Mouse (Mus musculus): ENCODE measurements around the gene Rtbdn.

DNA sequence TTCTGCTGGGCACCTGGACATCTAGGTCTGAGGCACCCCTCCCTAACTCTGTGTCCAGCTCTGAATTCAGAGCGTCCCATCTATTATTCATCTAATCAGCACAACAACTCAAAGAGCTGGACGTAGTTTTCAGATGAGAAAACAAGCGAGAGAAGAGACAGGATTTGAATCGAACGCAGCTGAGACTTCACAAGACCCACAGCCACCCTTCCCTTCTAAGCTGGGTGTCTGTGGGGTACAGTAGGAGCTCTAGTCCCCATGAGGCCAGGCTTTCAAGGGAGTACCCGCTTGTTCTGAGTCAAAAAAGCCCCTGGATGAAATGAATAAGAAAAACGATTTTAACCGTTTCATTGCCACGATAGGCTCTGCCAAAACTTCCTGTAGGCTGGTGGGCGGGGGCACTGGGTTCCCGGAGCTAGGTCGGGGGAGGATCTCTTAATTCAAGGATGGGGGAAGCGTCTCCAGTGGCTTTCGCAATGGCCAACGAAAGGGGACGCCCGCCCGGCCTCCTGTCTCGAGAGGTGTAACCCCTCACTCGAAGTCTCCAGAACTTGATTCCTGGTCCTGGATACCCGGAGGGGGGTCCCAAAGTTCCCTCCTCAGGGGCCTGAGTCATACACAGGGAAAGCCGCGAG is 38.4 kb downstream of the Rtbdn start:
- no peak for TF ChIP-seq MYOD1 (IDR thresholded peaks at IDR 0.05; ENCODE audit: control insufficient read depth, insufficient read length, low read depth)
- TF ChIP-seq CTCF (IDR thresholded peaks at IDR 0.05; ENCODE audit: control insufficient read depth, insufficient read depth, insufficient read length): no peak
- no peak for TF ChIP-seq USF1 (IDR thresholded peaks at IDR 0.05; ENCODE audit: low read depth)

Data from C2C12 (cell line).